Mouse (Mus musculus) MEL (cell line): ENCODE data around the gene Nsrp1.

ENCODE experiments used
- CHD2 ChIP-seq: IDR thresholded peaks from 2 replicates; pipeline ENCODE4 v1.6.1; 2011; ENCODE audit warnings: low read length, improper control_type of control experiment
- CTCF ChIP-seq, 3 experiments: IDR thresholded peaks in 2 of 3; conservative IDR thresholded peaks in 1 of 3; 2 replicates each; pipeline ENCODE4 v1.5.1; 2011 to 2012; ENCODE audit warnings: low read length in 3 of 3, low read depth in 2 of 3, mild to moderate bottlenecking in 2 of 3, improper control_type of control experiment in 1 of 3, inconsistent platforms in 1 of 3, mixed read lengths in 1 of 3, moderate library complexity in 1 of 3; ENCODE audit not compliant: control insufficient read depth in 1 of 3, insufficient read depth in 1 of 3, poor library complexity in 1 of 3, severe bottlenecking in 1 of 3
- E2F4 ChIP-seq: IDR thresholded peaks from 2 replicates; pipeline ENCODE4 v1.6.1; 2011; ENCODE audit warnings: low read depth, low read length, improper control_type of control experiment, borderline replicate concordance
- EP300 ChIP-seq, 2 experiments: IDR thresholded peaks; 2 replicates each; pipeline ENCODE4 v1.6.1; 2011; ENCODE audit warnings: improper control_type of control experiment in 2 of 2, low read length in 2 of 2, low read depth in 1 of 2, mild to moderate bottlenecking in 1 of 2
- MAX ChIP-seq: IDR thresholded peaks from 2 replicates; pipeline ENCODE4 v1.6.1; 2011; ENCODE audit warnings: low read length, improper control_type of control experiment
- MAZ ChIP-seq: IDR thresholded peaks from 2 replicates; pipeline ENCODE4 v1.6.1; 2012; ENCODE audit warnings: low read depth, mild to moderate bottlenecking, inconsistent platforms, low read length, improper control_type of control experiment
- NRF1 ChIP-seq: IDR thresholded peaks from 2 replicates; pipeline ENCODE4 v1.6.1; 2014; ENCODE audit warnings: low read depth, mild to moderate bottlenecking, inconsistent platforms, low read length, improper control_type of control experiment, moderate library complexity; ENCODE audit not compliant: poor library complexity, insufficient read depth, severe bottlenecking
- POLR2A ChIP-seq, 2 experiments: IDR thresholded peaks; 2 replicates each; pipeline ENCODE4 v1.6.1; 2011 to 2012; ENCODE audit warnings: low read length in 2 of 2, mild to moderate bottlenecking in 2 of 2, control low read depth in 1 of 2, improper control_type of control experiment in 1 of 2, low read depth in 1 of 2, moderate library complexity in 1 of 2; ENCODE audit not compliant: control insufficient read depth in 1 of 2, insufficient read depth in 1 of 2, poor library complexity in 1 of 2
- TCF12 ChIP-seq: IDR thresholded peaks from 2 replicates; pipeline ENCODE4 v1.6.1; 2014; ENCODE audit warnings: low read depth, mild to moderate bottlenecking, inconsistent platforms, low read length, improper control_type of control experiment, moderate library complexity
- USF1 ChIP-seq: IDR thresholded peaks from 2 replicates; pipeline ENCODE4 v1.6.1; 2014; ENCODE audit warnings: low read depth, mild to moderate bottlenecking, inconsistent platforms, low read length, improper control_type of control experiment, moderate library complexity
- ZNF384 ChIP-seq: IDR thresholded peaks from 2 replicates; pipeline ENCODE4 v1.6.1; 2012; ENCODE audit warnings: low read depth, mild to moderate bottlenecking, inconsistent platforms, low read length, improper control_type of control experiment

DNA sequence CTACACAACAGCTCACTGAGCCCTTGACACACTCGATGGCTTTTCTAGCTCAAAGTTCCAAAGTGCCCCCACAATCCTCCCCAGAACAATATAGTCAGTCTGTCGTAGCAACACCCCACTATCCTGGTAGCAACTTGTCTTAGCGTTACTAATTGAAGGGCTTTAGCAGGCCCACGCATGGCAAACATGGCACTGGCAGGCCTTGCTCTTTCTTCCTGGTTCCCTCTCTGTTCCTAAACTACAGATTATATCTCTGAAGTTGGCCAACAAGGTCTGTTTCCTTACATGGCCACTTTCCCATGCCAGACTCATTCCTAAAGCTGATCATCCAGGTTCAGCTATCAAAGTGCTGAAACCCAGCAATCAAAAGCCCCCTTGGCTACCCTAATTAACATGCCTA lies 36.3 kb downstream of the Nsrp1 start:
- TF ChIP-seq CHD2, result no peak
- TF ChIP-seq EP300 (IDR thresholded peaks at IDR 0.05; ENCODE audit: low read depth in 1 of 2, low read length in 2 of 2), result no peak
- no peak for TF ChIP-seq USF1
- no peak for TF ChIP-seq CTCF (IDR thresholded peaks at IDR 0.05 in 2 of 3, conservative IDR thresholded peaks at IDR 0.05 in 1 of 3; ENCODE audit: control insufficient read depth in 1 of 3, insufficient read depth in 1 of 3, low read depth in 2 of 3, low read length in 3 of 3, poor library complexity in 1 of 3, severe bottlenecking in 1 of 3)
- TF ChIP-seq POLR2A (IDR thresholded peaks at IDR 0.05; ENCODE audit: control insufficient read depth in 1 of 2, insufficient read depth in 1 of 2, low read depth in 1 of 2, low read length in 2 of 2, poor library complexity in 1 of 2), result no peak
- TF ChIP-seq ZNF384, result no peak
- no peak for TF ChIP-seq MAZ
- TF ChIP-seq TCF12, result no peak
- TF ChIP-seq E2F4, result no peak
- no peak for TF ChIP-seq MAX
- TF ChIP-seq NRF1, result no peak
